Mouse (Mus musculus) C2C12 (cell line): ENCODE measurements at regions not wholly inside any gene's neighbourhood (a gene's known extent, or its start where the extent isn't known, plus 50 kb on each side); places are given as distances from the start of the nearest gene placed in this dataset.

ENCODE experiments used
- CTCF ChIP-seq: IDR thresholded peaks from one replicate; pipeline ENCODE4 v1.5.1; 2011; ENCODE audit not compliant: control insufficient read depth, insufficient read depth, insufficient read length
- MYOD1 ChIP-seq: IDR thresholded peaks from one replicate; pipeline ENCODE4 v1.6.1; 2011; ENCODE audit warnings: low read depth; ENCODE audit not compliant: control insufficient read depth, insufficient read length

DNA sequence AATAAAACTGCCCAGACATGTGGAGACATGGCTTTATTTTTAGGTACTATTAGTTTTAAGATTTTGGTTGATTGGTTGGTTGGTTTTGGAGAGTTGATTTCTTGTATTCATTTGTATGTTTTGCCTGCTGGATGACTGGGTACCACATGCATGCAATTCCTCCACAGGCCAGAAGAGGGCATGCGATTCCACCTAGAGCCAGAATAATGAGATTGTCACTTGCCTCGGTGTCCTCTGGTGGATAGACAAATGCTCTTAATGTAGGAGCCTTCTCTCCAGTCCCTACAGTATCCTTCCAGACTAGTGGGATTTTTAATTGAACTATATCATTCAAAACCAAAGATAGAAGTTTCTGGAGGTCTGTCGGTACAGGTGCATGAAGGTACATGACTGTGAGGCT lies 524.1 kb upstream of the Dsel start:
- TF ChIP-seq CTCF (no peak), MYOD1 (no peak)
